Mouse (Mus musculus) ES-E14 (cell line): ENCODE results near the gene Slc31a2. TPM values are rescaled to one million over a fixed set of nuclear protein-coding genes. Genes with fewer than 3 reads are reported as not detected.

Experiments used
- DNase-seq: peaks from one replicate; pipeline ENCODE4 v3.0.0-alpha.2; 2013; ENCODE audit warnings: low read depth, low spot score
- H3K27ac ChIP-seq: 2 replicates; pipeline ENCODE4 v1.5.1; 2012; ENCODE audit warnings: low read depth, mild to moderate bottlenecking, low read length, moderate library complexity, mixed read lengths; ENCODE audit not compliant: poor library complexity, insufficient read depth, severe bottlenecking
- H3K36me3 ChIP-seq: 2 replicates; pipeline ENCODE4 v1.6.1; 2012; ENCODE audit warnings: mild to moderate bottlenecking, low read length, moderate library complexity, mixed read lengths; ENCODE audit not compliant: control insufficient read depth, poor library complexity, insufficient read depth, severe bottlenecking
- H3K4me1 ChIP-seq, 2 experiments: fragments of 150-350 bp in 1 of 2; sonication (generic) in 1 of 2; 2 replicates each; pipeline ENCODE4 v1.6.1; 2012; ENCODE audit warnings: low read length in 2 of 2, mild to moderate bottlenecking in 1 of 2, mixed read lengths in 1 of 2; ENCODE audit not compliant: control insufficient read depth in 2 of 2, insufficient read depth in 2 of 2, poor library complexity in 1 of 2
- H3K4me3 ChIP-seq, 2 experiments: fragments of 150-350 bp in 1 of 2; sonication (generic) in 1 of 2; 2 replicates each; pipeline ENCODE4 v1.5.1; 2012; ENCODE audit warnings: low read length in 2 of 2, low read depth in 1 of 2, mild to moderate bottlenecking in 1 of 2, mixed read lengths in 1 of 2; ENCODE audit not compliant: insufficient read depth in 1 of 2, poor library complexity in 1 of 2, severe bottlenecking in 1 of 2
- H3K9ac ChIP-seq: 2 replicates; pipeline ENCODE4 v1.6.1; 2012; ENCODE audit warnings: low read depth, mild to moderate bottlenecking, low read length, mixed read lengths; ENCODE audit not compliant: poor library complexity, insufficient read depth, severe bottlenecking
- H3K9me3 ChIP-seq: fragments of 150-350 bp; sonication (generic); 2 replicates; pipeline ENCODE4 v1.6.1; 2012; ENCODE audit warnings: low read depth, mild to moderate bottlenecking, low read length; ENCODE audit not compliant: control insufficient read depth, insufficient read depth
- CHD2 ChIP-seq: IDR thresholded peaks from 2 replicates; pipeline ENCODE4 v1.6.1; 2014; ENCODE audit warnings: mild to moderate bottlenecking, low read depth, low read length, inconsistent platforms
- HCFC1 ChIP-seq: IDR thresholded peaks from 2 replicates; pipeline ENCODE4 v1.6.1; 2012; ENCODE audit warnings: low read length, inconsistent platforms, borderline replicate concordance; ENCODE audit not compliant: insufficient read depth
- MAFK ChIP-seq: IDR thresholded peaks from 2 replicates; pipeline ENCODE4 v1.6.1; 2014; ENCODE audit warnings: mild to moderate bottlenecking, low read depth, low read length, inconsistent platforms; ENCODE audit not compliant: insufficient read depth
- ZC3H11A ChIP-seq: IDR thresholded peaks from 2 replicates; pipeline ENCODE4 v1.6.1; 2012; ENCODE audit warnings: low read depth, mild to moderate bottlenecking, inconsistent platforms, low read length, borderline replicate concordance
- ZNF384 ChIP-seq: IDR thresholded peaks from 2 replicates; pipeline ENCODE4 v1.6.1; 2012; ENCODE audit warnings: low read depth, low read length, inconsistent platforms
- in situ Hi-C, 2 experiments: fragments of 600-800 bp; cut with MboI; formaldehyde crosslinking; loops; one replicate each; pipeline ENCODE4 v1.15.1; 2025; ENCODE audit warnings: low sequenced_read_pairs in 2 of 2, inconsistent platforms in 1 of 2; ENCODE audit not compliant: unreplicated experiment in 2 of 2
- total RNA-seq: library from RNA; depleted of rRNA; stranded (reverse); fragments of 300-350 nt; gene quantifications from 2 replicates; pipeline ENCODE4 v1.2.3, GENCODE M21; 2012

Gene Slc31a2
- total RNA-seq, 1 experiment, result 16.5 TPM

DNA sequence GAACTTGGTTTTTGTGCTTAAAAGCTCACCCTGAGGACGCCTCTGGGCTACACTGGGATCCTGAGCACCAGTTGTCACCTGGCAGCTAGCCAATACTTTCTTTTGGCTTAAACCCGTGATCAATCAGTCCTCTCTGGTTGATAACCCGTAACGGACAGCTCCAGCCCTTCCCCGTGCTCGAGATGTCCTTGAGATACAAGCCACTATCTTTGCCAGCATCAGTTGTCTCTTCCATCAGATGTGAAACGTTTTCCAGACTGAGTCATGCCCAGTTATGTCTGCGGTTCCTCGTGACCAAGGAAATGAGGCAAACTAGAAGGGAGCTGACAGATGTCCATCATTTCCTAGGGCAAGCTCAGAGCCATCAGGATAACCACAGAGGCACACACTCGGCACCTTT lies 4.7 kb downstream of the Slc31a2 start:
- Histone ChIP-seq H3K9me3 (no peaks in the 10 kb centered on the region), H3K36me3 (no peaks in the 10 kb centered on the region)
- TF ChIP-seq MAFK (no peak), HCFC1 (no peak), ZC3H11A (no peak), ZNF384 (no peak), CHD2 (no peak)

DNA sequence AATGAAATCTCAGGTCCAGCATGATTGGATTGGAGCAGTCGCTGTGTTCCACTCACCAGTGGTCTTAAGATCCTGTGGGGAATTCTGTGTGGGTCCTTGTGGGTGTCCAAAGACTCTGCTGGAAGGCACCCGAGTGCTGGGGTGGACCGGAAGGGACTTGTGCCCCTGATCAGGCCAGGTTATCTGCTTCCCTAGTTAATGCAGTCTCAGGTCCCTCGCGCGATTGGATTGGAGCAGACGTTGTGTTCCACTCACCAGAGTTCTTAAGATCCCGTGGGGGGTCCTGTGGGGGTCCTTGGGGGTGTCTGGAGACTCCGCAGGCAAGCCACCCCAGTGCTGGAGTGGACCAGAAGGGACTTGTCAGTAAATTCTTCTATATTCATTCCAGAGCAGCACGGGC lies 10.3 kb downstream of the Slc31a2 start:
- H3K27ac ChIP-seq, result no peak overlapping the region
- no peak overlapping the region for H3K4me3 ChIP-seq
- no peak for DNase-seq
- no peak overlapping the region for H3K9ac ChIP-seq
- no peaks in the 10 kb centered on the region for H3K9me3 ChIP-seq
- TF ChIP-seq MAFK (no peak), HCFC1 (no peak), ZC3H11A (no peak), ZNF384 (no peak), CHD2 (no peak)
- in situ Hi-C loops, result no loop called here
- peaks cover 0 to 2% of the 10 kb centered on the region in 2 experiments; a peak in 2 of 4 replicates for H3K4me1 ChIP-seq
- H3K36me3 ChIP-seq, result no peaks in the 10 kb centered on the region

More for the DNA sequence above, 4.7 kb downstream of the Slc31a2 start:
- no peak overlapping the region for H3K27ac ChIP-seq
- H3K4me3 ChIP-seq, result no peak overlapping the region
- no peak for DNase-seq
- in situ Hi-C loops, result no loop called here
- peaks cover 0 to 8% of the 10 kb centered on the region in 2 experiments; a peak in 1 of 4 replicates for H3K4me1 ChIP-seq
- H3K9ac ChIP-seq, result no peak overlapping the region

DNA sequence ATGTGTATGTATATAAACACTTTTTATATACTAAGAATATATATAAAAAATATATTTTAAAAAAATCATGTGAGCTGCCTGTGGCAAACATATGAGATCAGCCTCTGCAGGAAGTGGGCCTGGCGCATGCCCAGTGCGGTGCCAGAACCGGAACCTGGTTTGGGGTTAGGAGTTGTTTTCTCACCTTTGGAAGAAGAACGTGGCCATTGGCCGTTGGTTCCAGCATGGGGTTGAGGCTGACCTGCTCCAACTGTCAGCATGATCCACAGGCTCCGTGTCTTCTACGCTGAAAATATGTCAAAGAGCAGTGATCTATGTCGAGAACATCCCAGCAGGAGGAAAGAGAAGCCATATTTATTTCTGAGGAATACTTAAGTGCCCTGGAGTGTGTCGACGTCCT lies 11.6 kb downstream of the Slc31a2 start:
- no peak for DNase-seq
- in situ Hi-C loops, result no loop called here
- TF ChIP-seq HCFC1, result no peak
- no peak for TF ChIP-seq CHD2
- no peak for TF ChIP-seq ZC3H11A
- no peak for TF ChIP-seq ZNF384
- TF ChIP-seq MAFK, result no peak
- H3K4me1 ChIP-seq, result peaks cover 0 to 2% of the 10 kb centered on the region in 2 experiments; a peak in 2 of 4 replicates
- H3K9me3 ChIP-seq, result no peaks in the 10 kb centered on the region
- no peak overlapping the region for H3K4me3 ChIP-seq
- H3K36me3 ChIP-seq, result no peaks in the 10 kb centered on the region
- H3K27ac ChIP-seq, result no peak overlapping the region
- no peak overlapping the region for H3K9ac ChIP-seq

DNA sequence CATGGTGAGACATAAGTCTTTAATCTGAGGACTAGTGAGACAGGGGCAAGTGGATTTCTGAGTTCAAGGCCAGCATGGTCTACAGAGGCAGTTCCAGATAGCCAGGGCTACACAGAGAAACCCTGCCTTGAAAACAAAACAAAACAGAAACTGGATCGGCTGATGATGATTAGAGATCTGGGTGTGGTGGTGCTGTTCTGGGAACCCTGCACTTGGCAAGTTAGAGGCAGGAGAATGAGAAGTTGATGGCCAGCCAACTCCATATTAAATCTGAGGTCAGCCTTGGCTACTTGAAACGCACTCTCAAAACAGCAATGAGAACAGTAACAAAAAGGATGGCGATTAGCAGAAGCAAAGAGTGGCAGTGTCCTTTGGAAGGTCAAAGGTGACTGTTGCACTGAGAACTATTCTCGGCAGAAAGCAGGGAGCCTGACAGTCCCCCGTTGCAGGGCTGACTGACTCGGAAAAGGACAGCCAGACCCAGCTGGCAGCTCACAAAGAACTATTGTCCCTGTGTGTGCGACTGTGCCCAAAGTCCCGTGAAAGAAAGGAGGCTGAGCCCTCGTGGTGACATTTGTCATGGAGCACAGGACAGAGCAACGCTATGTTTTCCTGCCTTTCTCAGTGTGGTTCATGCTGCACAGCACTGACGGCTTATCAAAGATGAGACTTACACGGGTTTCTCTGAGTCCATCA lies 12.6 kb downstream of the Slc31a2 start:
- peaks cover 0 to 2% of the 10 kb centered on the region in 2 experiments; a peak in 2 of 4 replicates for H3K4me1 ChIP-seq
- H3K27ac ChIP-seq, result no peak overlapping the region
- H3K4me3 ChIP-seq, result no peak overlapping the region
- TF ChIP-seq HCFC1, result no peak
- TF ChIP-seq MAFK, result no peak
- no peak for TF ChIP-seq CHD2
- in situ Hi-C loops, result no loop called here
- no peak overlapping the region for H3K9ac ChIP-seq
- no peak for DNase-seq
- no peaks in the 10 kb centered on the region for H3K9me3 ChIP-seq
- H3K36me3 ChIP-seq, result no peaks in the 10 kb centered on the region

DNA sequence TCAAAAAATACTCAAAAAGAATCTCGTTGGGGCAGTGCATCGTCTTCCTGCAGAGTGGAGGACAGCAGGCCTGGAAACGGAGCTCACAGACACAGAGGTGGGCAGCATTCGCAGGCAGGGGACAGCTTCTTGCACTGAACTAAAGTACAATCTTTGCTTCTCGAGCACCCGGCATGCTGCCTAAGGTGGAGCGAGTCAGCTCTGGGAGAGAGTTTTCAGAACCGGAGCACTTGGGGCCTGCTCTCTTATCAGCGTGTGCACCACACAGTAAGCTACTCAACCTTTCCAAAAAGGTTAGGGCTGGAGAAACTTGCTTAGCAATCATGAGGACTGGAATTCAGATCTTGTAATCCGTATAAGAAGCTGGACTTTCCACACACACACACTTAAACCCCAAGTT lies 14.3 kb downstream of the Slc31a2 start:
- Histone ChIP-seq H3K36me3 (no peaks in the 10 kb centered on the region), H3K9me3 (no peaks in the 10 kb centered on the region), H3K9ac (no peak overlapping the region), H3K27ac (no peak overlapping the region), H3K4me1 (peaks cover 0 to 13% of the 10 kb centered on the region in 2 experiments; a peak in 3 of 4 replicates), H3K4me3 (no peak overlapping the region)
- DNase-seq, result no peak
- TF ChIP-seq HCFC1 (no peak), MAFK (no peak), ZNF384 (no peak), CHD2 (no peak), ZC3H11A (no peak)
- in situ Hi-C loops, result no loop called here
